ENCODE assay signal across 8 mouse cellular contexts in genomic region chr4:132344403-132345134, GRCm38 (mm10). TPM values are rescaled to one million over a fixed set of nuclear protein-coding genes. Genes with fewer than 3 reads are reported as not detected.
DNase-seq lines count a peak whose midpoint lies in the region; ATAC-seq and TF ChIP-seq lines count a peak whose summit lies in the region.

No protein-coding gene starts in this region.

- peaks cover 56% of the 10 kb centered on the region for H3K79me2 ChIP-seq in macrophage (ENCODE audit: inconsistent target)

- ATAC-seq in lung, embryonic 16.5 days (ENCODE audit: low read depth), result 0 out of 2 replicates have a peak, but pooled peaks have one; percentile 13
- ATAC-seq in hematopoietic stem cell, adult 5-6 weeks (replicated peaks in 1 of 2; ENCODE audit: insufficient read depth in 1 of 2, low FRiP score in 2 of 2, low TSS enrichment in 1 of 2, low read depth in 1 of 2, poor library complexity in 2 of 2, severe bottlenecking in 2 of 2), result peak; percentile 33 to 35; a peak in 2 of 4 replicates

- TF ChIP-seq POLR2A in bone marrow macrophage, adult 2 months (IDR thresholded peaks at IDR 0.05; ENCODE audit: borderline replicate concordance, low read depth, low read length), result no peak

- DNase-seq in lung, postnatal 14 days, result no peak
- no peak for DNase-seq in cerebellum, postnatal 10 days
- DNase-seq in cerebellum, adult 11-12 months, result no peak
- DNase-seq in right cerebral cortex, postnatal 4 days, result no peak

- H3K9me3 ChIP-seq in lung, embryonic 16.5 days (ENCODE audit: control insufficient read depth, low read length), result no peaks in the 10 kb centered on the region

- no peaks in the 10 kb centered on the region for H3K27me3 ChIP-seq in lung, embryonic 16.5 days (ENCODE audit: control insufficient read depth, insufficient read depth, low read depth, low read length)

- peaks cover 2% of the 10 kb centered on the region; the same call in 1 of the 2 replicates for H3K36me3 ChIP-seq in lung, embryonic 16.5 days (ENCODE audit: control insufficient read depth, insufficient read depth, low read length)
- H3K36me3 ChIP-seq in macrophage (ENCODE audit: inconsistent target), result no peaks in the 10 kb centered on the region

- TF ChIP-seq CTCF in bone marrow macrophage, adult 2 months (IDR thresholded peaks at IDR 0.05; ENCODE audit: low read depth, low read length), result no peak

- peaks cover 26% of the 10 kb centered on the region for H3K4me1 ChIP-seq in lung, embryonic 16.5 days (replicated peaks; ENCODE audit: control insufficient read depth, insufficient read depth, low read length)
- H3K4me1 ChIP-seq in bone marrow macrophage, adult 2 months (ENCODE audit: control insufficient read depth, insufficient read depth, low read length), result peaks cover 12% of the 10 kb centered on the region

- H3K4me2 ChIP-seq in lung, embryonic 16.5 days (ENCODE audit: low read depth, low read length), result peak overlapping the region; percentile 89

- H3K9ac ChIP-seq in lung, embryonic 16.5 days (ENCODE audit: low read length), result peak overlapping the region; percentile 89

- no peak overlapping the region for H3K27ac ChIP-seq in lung, embryonic 16.5 days (ENCODE audit: low read length)
- peak overlapping the region; percentile 67; the same call in 1 of the 2 replicates for H3K27ac ChIP-seq in bone marrow macrophage, adult 2 months (ENCODE audit: insufficient read depth, low read depth, low read length)
- peak overlapping the region; percentile 46 for H3K27ac ChIP-seq in macrophage

- peak overlapping the region; percentile 88 for H3K4me3 ChIP-seq in lung, embryonic 16.5 days (ENCODE audit: low read length)
- peak overlapping the region; percentile 98 for H3K4me3 ChIP-seq in bone marrow macrophage, adult 2 months (ENCODE audit: insufficient read depth, low read length)
- peak overlapping the region; percentile 76 for H3K4me3 ChIP-seq in macrophage (ENCODE audit: inconsistent target)

- WGBS in lung, embryonic 16.5 days, result 3% methylated on average over 13 of the region's 13 CpGs
- 3% methylated on average over 13 of the region's 13 CpGs for WGBS in macrophage (ENCODE audit: missing documents)

RNA-seq across cellular contexts. Expression of gene Rcc1, which starts 8.8 kb away (rescaled TPM):
- 73.0 and 73.9 TPM in 2 replicates for polyA plus RNA-seq in lung, embryonic 16.5 days (2015; fragmentation: Nextera tagmentation; extraction: Ambion mirVana)
- 19.5 and 19.8 TPM in 2 replicates for polyA plus RNA-seq in bone marrow macrophage, adult 2 months (2012; ENCODE audit: insufficient read depth, insufficient read length, missing spikeins)
- total RNA-seq in hematopoietic stem cell, adult 5-6 weeks (2017), result 30.1 and 32.0 TPM in 2 replicates
- total RNA-seq in macrophage (2018; cell fraction: chromatin; rRNA removed), result 10 to 100 TPM in 21 of 26 experiments, 1 to 10 TPM in 5; 5.2 to 26.9 (median 16.8) TPM
- 10 to 100 TPM in 2 of 26 experiments, 1 to 10 TPM in 24; 4.5 to 11.2 (median 8.7) TPM for total RNA-seq in macrophage (2018; cell fraction: cytosol; rRNA removed)
- 10 to 100 TPM in 19 of 26 experiments, 1 to 10 TPM in 7; 7.7 to 48.2 (median 13.1) TPM for total RNA-seq in macrophage (2018; cell fraction: nucleus; rRNA removed)
- 4.4 to 19.9 TPM (median 8.8 TPM) in 3 replicates for polyA plus RNA-seq in macrophage (2018)

RNA-seq across cellular contexts. Expression of gene Trnau1ap, which starts 15.2 kb away (rescaled TPM):
- polyA plus RNA-seq in lung, embryonic 16.5 days (2015; fragmentation: Nextera tagmentation; extraction: Ambion mirVana), result 67.0 TPM in 2 replicates
- 21.2 and 26.1 TPM in 2 replicates for polyA plus RNA-seq in bone marrow macrophage, adult 2 months (2012; ENCODE audit: insufficient read depth, insufficient read length, missing spikeins)
- 46.6 and 48.4 TPM in 2 replicates for total RNA-seq in hematopoietic stem cell, adult 5-6 weeks (2017)
- 10 to 100 TPM; 11.7 to 66.2 (median 41.8) TPM for total RNA-seq in macrophage (2018; cell fraction: chromatin; rRNA removed)
- total RNA-seq in macrophage (2018; cell fraction: cytosol; rRNA removed), result 10 to 100 TPM; 22.2 to 29.5 (median 27.0) TPM
- 10 to 100 TPM; 13.9 to 51.0 (median 23.7) TPM for total RNA-seq in macrophage (2018; cell fraction: nucleus; rRNA removed)
- 20.1 to 47.1 TPM (median 30.7 TPM) in 3 replicates for polyA plus RNA-seq in macrophage (2018)

RNA-seq across cellular contexts. Expression of gene Rab42, which starts 41.4 kb away (rescaled TPM):
- 2.1 and 2.5 TPM in 2 replicates for polyA plus RNA-seq in lung, embryonic 16.5 days (2015; fragmentation: Nextera tagmentation; extraction: Ambion mirVana)
- polyA plus RNA-seq in bone marrow macrophage, adult 2 months (2012; ENCODE audit: insufficient read depth, insufficient read length, missing spikeins), result 1.5 TPM in 1 of 2 replicates, not detected in the other
- not detected in 2 replicates for total RNA-seq in hematopoietic stem cell, adult 5-6 weeks (2017)
- 1 to 10 TPM in 4 of 26 experiments, under 1 TPM in 1, not detected in 21; 0.97 to 2.7 (median 2.1) TPM for total RNA-seq in macrophage (2018; cell fraction: chromatin; rRNA removed)
- 1 to 10 TPM in 13 of 26 experiments, under 1 TPM in 11, not detected in 2; 0.19 to 2.4 (median 1.0) TPM for total RNA-seq in macrophage (2018; cell fraction: cytosol; rRNA removed)
- 1 to 10 TPM in 6 of 26 experiments, under 1 TPM in 2, not detected in 18; 0.84 to 3.7 (median 1.6) TPM for total RNA-seq in macrophage (2018; cell fraction: nucleus; rRNA removed)
- 0.52 to 0.69 TPM (median 0.60 TPM) in 3 replicates for polyA plus RNA-seq in macrophage (2018)
